Mouse (Mus musculus) heart, embryonic 13.5 days (tissue): ENCODE results near the gene Agbl4. TPM values are rescaled to one million over a fixed set of nuclear protein-coding genes. Genes with fewer than 3 reads are reported as not detected.

Experiments used
- ATAC-seq: fragments of 200-750 bp; cut with Nextera tagmentation; 2 replicates; pipeline ENCODE4 v1.8.0; 2017; ENCODE audit warnings: moderate TSS enrichment; ENCODE audit not compliant: insufficient number of reproducible peaks, low FRiP score, low TSS enrichment; ENCODE audit errors: extremely low read depth
- H3K27ac ChIP-seq: fragments of 300-500 bp; sonication (generic); replicated peaks from 2 replicates; pipeline ENCODE4 v1.5.1; 2015; ENCODE audit warnings: moderate library complexity, mild to moderate bottlenecking, inconsistent platforms
- H3K27me3 ChIP-seq: fragments of 300-500 bp; sonication (generic); replicated peaks from 2 replicates; pipeline ENCODE4 v1.6.1; 2015; ENCODE audit warnings: mild to moderate bottlenecking, inconsistent platforms
- H3K36me3 ChIP-seq: fragments of 300-500 bp; sonication (generic); 2 replicates; pipeline ENCODE4 v1.6.1; 2015; ENCODE audit warnings: mild to moderate bottlenecking, inconsistent platforms
- H3K4me1 ChIP-seq: fragments of 300-500 bp; sonication (generic); 2 replicates; pipeline ENCODE4 v1.6.1; 2015; ENCODE audit warnings: inconsistent platforms
- H3K4me2 ChIP-seq: fragments of 300-500 bp; sonication (generic); 2 replicates; pipeline ENCODE4 v1.6.1; 2015; ENCODE audit warnings: inconsistent platforms, mild to moderate bottlenecking, moderate library complexity
- H3K4me3 ChIP-seq: fragments of 300-500 bp; sonication (generic); 2 replicates; pipeline ENCODE4 v1.5.1; 2015; ENCODE audit warnings: moderate library complexity, mild to moderate bottlenecking, inconsistent platforms
- H3K9ac ChIP-seq: fragments of 300-500 bp; sonication (generic); 2 replicates; pipeline ENCODE4 v1.6.1; 2015; ENCODE audit warnings: inconsistent platforms, mild to moderate bottlenecking, moderate library complexity
- H3K9me3 ChIP-seq: fragments of 300-500 bp; sonication (generic); 2 replicates; pipeline ENCODE4 v1.6.1; 2016; ENCODE audit warnings: inconsistent platforms
- WGBS: fragments of 180-500 bp; shearing (Covaris S2); methylation state at CpG from one replicate; pipeline ENCODE4 v1.1.7; 2015; ENCODE audit warnings: mixed read lengths; 5-methylcytosine and 5-hydroxymethylcytosine counted together
- polyA plus RNA-seq: library from polyadenylated mRNA; unstranded; fragments of >200 nt; fragmentation: Nextera tagmentation; extraction: Ambion mirVana; gene quantifications from 2 replicates; pipeline ENCODE4 v1.2.1, GENCODE M21; 2015

Agbl4 gene
- polyA plus RNA-seq, 1 experiment from 2014 or later, result 0.94 TPM

DNA sequence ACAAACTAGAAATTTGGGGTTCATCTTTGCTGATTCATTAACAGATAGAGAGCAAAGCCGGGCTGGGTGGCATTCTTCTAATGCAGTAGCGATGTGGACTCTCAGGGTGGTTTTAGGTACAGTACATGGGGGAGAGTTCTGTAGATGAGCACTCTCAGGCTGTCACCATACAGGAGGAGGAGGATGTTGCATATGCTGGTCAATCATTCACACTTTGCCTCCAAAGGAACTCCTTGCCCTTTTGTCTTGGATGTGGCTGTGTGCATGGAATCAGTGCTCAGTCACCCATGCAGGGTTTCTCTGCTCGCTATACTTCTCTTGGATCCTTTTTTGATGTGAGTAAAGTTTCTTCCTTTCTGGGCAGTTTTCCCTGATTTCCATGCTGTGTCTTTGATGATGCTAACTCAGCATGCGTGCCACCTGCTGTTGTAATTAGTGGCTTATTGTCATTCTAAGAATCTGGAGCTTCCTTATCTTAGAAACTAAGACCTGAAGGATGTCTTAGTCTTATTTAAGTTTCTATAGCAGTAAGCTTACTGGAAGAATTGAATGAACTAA is 200.3 kb downstream of the Agbl4 start:
- H3K4me1 ChIP-seq, result no peaks in the 10 kb centered on the region
- H3K9ac ChIP-seq, result no peak overlapping the region
- H3K36me3 ChIP-seq, result no peaks in the 10 kb centered on the region
- H3K27ac ChIP-seq, result no peak overlapping the region
- no peak overlapping the region for H3K4me3 ChIP-seq
- H3K27me3 ChIP-seq, result no peaks in the 10 kb centered on the region
- 64% methylated on average over 4 of the region's 4 CpGs for WGBS
- no peak for ATAC-seq
- H3K4me2 ChIP-seq, result no peak overlapping the region
- no peaks in the 10 kb centered on the region for H3K9me3 ChIP-seq

DNA sequence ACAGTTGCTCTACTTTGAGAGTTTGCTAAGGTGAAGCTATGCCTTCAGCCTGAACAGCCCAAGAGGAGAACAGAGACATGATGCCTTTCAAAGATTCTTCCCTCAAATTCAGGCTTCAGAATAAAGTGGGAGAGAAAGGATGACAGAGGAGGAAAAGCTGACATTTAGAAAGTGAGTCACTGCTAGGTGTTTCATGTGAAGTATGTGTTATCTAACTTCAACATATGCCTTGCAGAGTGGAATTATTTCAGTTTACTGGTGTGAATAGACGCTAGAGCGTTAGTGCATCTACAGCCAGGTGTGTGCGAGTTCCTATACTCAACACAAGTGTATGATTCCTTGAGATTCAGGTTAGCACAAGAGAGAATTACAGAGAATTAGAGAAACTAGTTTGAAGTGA is 244.0 kb downstream of the Agbl4 start:
- Histone ChIP-seq H3K4me3 (no peak overlapping the region), H3K4me2 (no peak overlapping the region), H3K9ac (no peak overlapping the region), H3K4me1 (no peaks in the 10 kb centered on the region), H3K27ac (no peak overlapping the region), H3K36me3 (no peaks in the 10 kb centered on the region), H3K27me3 (no peaks in the 10 kb centered on the region), H3K9me3 (no peaks in the 10 kb centered on the region)
- 79% methylated on average over 3 of the region's 3 CpGs for WGBS
- ATAC-seq, result no peak

DNA sequence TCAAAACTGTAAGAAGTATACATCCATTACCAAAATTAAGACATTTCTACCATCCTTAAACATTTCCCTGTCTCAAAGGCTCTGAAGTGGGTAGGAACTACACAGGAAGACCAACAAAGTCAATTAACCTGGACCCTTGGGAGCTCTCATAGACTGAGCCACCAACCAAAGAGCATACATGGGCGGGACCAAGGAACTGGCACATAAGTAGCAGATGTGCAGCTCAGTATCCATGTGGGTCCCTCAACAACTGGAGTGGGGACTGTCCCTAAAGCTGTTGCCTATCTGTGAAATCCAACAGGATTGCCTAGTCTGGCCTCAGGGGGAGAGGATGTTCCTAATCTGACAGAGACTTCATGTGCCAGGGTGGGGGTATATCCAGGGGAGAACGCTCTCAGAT is 265.5 kb downstream of the Agbl4 start:
- no peaks in the 10 kb centered on the region for H3K4me1 ChIP-seq
- no peak overlapping the region for H3K9ac ChIP-seq
- H3K27me3 ChIP-seq, result no peaks in the 10 kb centered on the region
- no peak overlapping the region for H3K4me3 ChIP-seq
- H3K9me3 ChIP-seq, result no peaks in the 10 kb centered on the region
- H3K4me2 ChIP-seq, result no peak overlapping the region
- no peak overlapping the region for H3K27ac ChIP-seq
- ATAC-seq, result no peak
- 60% methylated on average over 2 of the region's 2 CpGs for WGBS
- no peaks in the 10 kb centered on the region for H3K36me3 ChIP-seq

DNA sequence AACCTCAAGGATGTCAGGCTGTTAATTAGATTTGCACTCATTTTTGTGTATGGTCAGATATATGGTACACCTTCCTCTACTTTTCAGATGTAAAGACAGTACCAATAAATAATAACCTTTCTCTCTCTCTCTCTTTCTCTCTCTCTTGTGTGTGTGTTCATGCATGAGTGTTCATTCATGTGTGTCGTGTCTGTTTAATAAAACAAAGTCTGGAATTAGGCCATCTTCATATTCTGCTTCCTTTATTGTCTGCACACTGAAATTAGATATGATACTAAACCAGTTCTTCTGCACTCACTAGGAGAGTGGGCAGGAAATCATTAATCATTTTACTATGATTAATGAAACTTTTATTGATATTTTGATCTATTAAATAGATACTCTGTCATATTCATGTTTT is 276.7 kb downstream of the Agbl4 start:
- no peak overlapping the region for H3K4me2 ChIP-seq
- no peaks in the 10 kb centered on the region for H3K9me3 ChIP-seq
- H3K27ac ChIP-seq, result no peak overlapping the region
- H3K36me3 ChIP-seq, result no peaks in the 10 kb centered on the region
- no peak for ATAC-seq
- 80% methylated on average over 1 of the region's 1 CpGs for WGBS
- H3K4me1 ChIP-seq, result no peaks in the 10 kb centered on the region
- H3K27me3 ChIP-seq, result no peaks in the 10 kb centered on the region
- no peak overlapping the region for H3K9ac ChIP-seq
- no peak overlapping the region for H3K4me3 ChIP-seq

DNA sequence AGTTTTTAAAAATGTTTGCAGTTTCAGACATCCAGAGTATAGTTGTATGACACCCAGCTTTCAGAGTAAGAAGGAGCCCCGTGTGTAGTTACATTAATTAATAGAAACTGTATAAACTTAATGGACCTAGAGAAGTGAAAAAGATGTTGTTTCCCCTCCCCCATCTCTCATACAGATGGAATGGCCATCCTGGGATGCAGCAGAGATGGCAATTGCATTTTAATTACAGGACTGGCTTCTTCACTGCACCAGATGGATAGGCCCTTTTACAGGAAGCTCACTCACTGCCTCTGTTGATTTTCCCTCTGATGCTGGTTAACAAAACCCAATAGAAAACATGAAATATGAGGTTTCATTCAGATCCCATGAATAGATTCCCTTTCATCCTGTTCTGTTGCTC is 337.7 kb downstream of the Agbl4 start:
- no peak overlapping the region for H3K4me3 ChIP-seq
- H3K27ac ChIP-seq, result no peak overlapping the region
- no peaks in the 10 kb centered on the region for H3K27me3 ChIP-seq
- no peaks in the 10 kb centered on the region for H3K36me3 ChIP-seq
- H3K4me1 ChIP-seq, result no peaks in the 10 kb centered on the region
- H3K4me2 ChIP-seq, result no peak overlapping the region
- no peak for ATAC-seq
- WGBS, result 77% methylated on average over 1 of the region's 1 CpGs
- H3K9me3 ChIP-seq, result no peaks in the 10 kb centered on the region
- H3K9ac ChIP-seq, result no peak overlapping the region

DNA sequence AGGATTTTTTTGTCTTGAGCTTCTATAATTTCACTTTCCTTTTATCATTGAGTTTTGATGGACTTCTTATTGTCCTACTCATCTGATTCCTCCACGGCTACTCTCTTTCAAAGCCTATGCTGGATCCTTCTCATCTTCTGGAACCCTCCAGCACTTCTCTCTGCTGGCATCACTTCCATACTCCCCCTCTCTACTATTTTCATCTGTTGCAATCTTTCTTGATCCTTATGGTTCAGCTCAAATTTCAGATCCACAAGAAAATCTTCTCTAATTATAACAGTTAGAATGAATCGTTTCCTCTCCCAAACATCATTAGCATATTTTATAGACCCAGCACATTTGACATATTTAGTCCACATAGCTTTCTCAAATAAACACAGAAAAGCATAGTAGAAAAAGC is 360.5 kb downstream of the Agbl4 start:
- H3K9me3 ChIP-seq, result no peaks in the 10 kb centered on the region
- no peak overlapping the region for H3K27ac ChIP-seq
- no peaks in the 10 kb centered on the region for H3K36me3 ChIP-seq
- 72% methylated on average over 2 of the region's 2 CpGs for WGBS
- H3K4me3 ChIP-seq, result no peak overlapping the region
- H3K4me1 ChIP-seq, result no peaks in the 10 kb centered on the region
- no peak overlapping the region for H3K9ac ChIP-seq
- no peaks in the 10 kb centered on the region for H3K27me3 ChIP-seq
- no peak for ATAC-seq
- H3K4me2 ChIP-seq, result no peak overlapping the region

GRCm38 (mm10) chr4:110788596-110788995 is 391.1 kb downstream of the Agbl4 start:
- Histone ChIP-seq H3K9me3 (no peaks in the 10 kb centered on the region), H3K36me3 (no peaks in the 10 kb centered on the region), H3K27ac (no peak overlapping the region), H3K4me1 (no peaks in the 10 kb centered on the region), H3K4me2 (no peak overlapping the region), H3K27me3 (no peaks in the 10 kb centered on the region), H3K4me3 (no peak overlapping the region), H3K9ac (no peak overlapping the region)
- WGBS, result 51% methylated on average over 4 of the region's 4 CpGs
- ATAC-seq, result no peak

- no peaks in the 10 kb centered on the region for H3K4me1 ChIP-seq
- no peaks in the 10 kb centered on the region for H3K27me3 ChIP-seq
- H3K36me3 ChIP-seq, result no peaks in the 10 kb centered on the region
- no peak for ATAC-seq
- H3K27ac ChIP-seq, result no peak overlapping the region
- no peak overlapping the region for H3K9ac ChIP-seq
- no peak overlapping the region for H3K4me3 ChIP-seq
- 52% methylated on average over 4 of the region's 4 CpGs for WGBS
- no peak overlapping the region for H3K4me2 ChIP-seq
- H3K9me3 ChIP-seq, result no peaks in the 10 kb centered on the region
Measured at GRCm38 (mm10) chr4:110799902-110800301, 402.4 kb downstream of the Agbl4 start.

DNA sequence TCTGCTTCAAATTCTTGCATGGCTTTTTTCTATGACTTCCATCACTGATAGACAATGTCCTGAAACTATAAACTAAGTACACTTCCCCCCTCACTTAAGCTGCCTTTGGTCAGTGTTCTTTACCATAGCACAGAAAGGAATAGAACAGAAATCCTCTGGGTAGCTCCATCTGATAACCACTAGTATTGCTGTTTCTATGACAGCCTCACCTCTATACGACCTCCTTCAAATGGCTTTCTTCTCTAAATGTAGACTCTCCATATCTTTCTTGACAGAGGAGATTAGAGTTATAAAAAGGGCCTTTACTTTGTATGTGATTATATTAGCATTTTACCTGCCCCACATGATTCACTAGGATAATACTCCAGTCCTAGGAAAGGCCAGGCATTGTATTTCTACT is 413.5 kb downstream of the Agbl4 start:
- no peak overlapping the region for H3K9ac ChIP-seq
- H3K4me1 ChIP-seq, result no peaks in the 10 kb centered on the region
- H3K27me3 ChIP-seq, result no peaks in the 10 kb centered on the region
- ATAC-seq, result no peak
- WGBS, result 62% methylated on average over 1 of the region's 1 CpGs
- no peaks in the 10 kb centered on the region for H3K36me3 ChIP-seq
- no peak overlapping the region for H3K4me2 ChIP-seq
- no peaks in the 10 kb centered on the region for H3K9me3 ChIP-seq
- no peak overlapping the region for H3K4me3 ChIP-seq
- H3K27ac ChIP-seq, result no peak overlapping the region

GRCm38 (mm10) chr4:110832776-110833175 is 435.3 kb downstream of the Agbl4 start:
- Histone ChIP-seq H3K36me3 (no peaks in the 10 kb centered on the region), H3K4me1 (no peaks in the 10 kb centered on the region), H3K9ac (no peak overlapping the region), H3K9me3 (no peaks in the 10 kb centered on the region), H3K27ac (no peak overlapping the region), H3K4me3 (no peak overlapping the region), H3K27me3 (no peaks in the 10 kb centered on the region), H3K4me2 (no peak overlapping the region)
- no peak for ATAC-seq
- 46% methylated on average over 1 of the region's 1 CpGs for WGBS

- ATAC-seq, result no peak
- Histone ChIP-seq H3K4me2 (no peak overlapping the region), H3K36me3 (no peaks in the 10 kb centered on the region), H3K4me3 (no peak overlapping the region), H3K9ac (no peak overlapping the region), H3K27me3 (no peaks in the 10 kb centered on the region), H3K27ac (no peak overlapping the region), H3K4me1 (no peaks in the 10 kb centered on the region), H3K9me3 (no peaks in the 10 kb centered on the region)
- WGBS, result 73% methylated on average over 2 of the region's 2 CpGs
Measured at GRCm38 (mm10) chr4:110879719-110880443, 482.4 kb downstream of the Agbl4 start.

DNA sequence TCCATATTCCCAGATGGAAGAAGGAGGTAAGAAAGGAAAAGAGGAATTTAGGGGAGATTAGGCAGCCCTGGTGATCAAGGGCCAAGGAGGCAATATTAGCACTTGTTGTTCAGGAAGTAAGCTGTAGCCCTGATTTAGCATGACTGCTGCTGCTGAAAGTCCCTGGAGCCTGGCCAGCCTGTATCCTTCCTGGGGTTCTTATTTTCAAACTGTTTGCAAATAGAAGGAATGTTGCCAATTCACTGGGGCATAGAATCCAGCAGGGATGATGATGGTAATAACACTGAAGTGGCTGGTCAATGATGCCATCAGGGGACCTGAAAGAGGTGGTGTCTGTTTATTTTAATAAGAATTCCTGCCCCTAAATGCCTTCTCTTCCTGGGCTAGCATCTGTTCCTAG is 518.6 kb downstream of the Agbl4 start:
- Histone ChIP-seq H3K9ac (no peak overlapping the region), H3K27ac (no peak overlapping the region), H3K9me3 (no peaks in the 10 kb centered on the region), H3K4me2 (no peak overlapping the region), H3K4me1 (no peaks in the 10 kb centered on the region), H3K36me3 (no peaks in the 10 kb centered on the region), H3K4me3 (no peak overlapping the region), H3K27me3 (no peaks in the 10 kb centered on the region)
- ATAC-seq, result no peak
